Mouse (Mus musculus) CD8-positive naive resting alpha-beta T cell, adult 2 months (primary cell): ENCODE data around the gene Mitf.
A peak's percentile ranks its signal among the peaks of the same experiment; 100 is the strongest.

Experiments
- DNase-seq, 2 experiments: peaks; one replicate each; pipeline ENCODE4 v3.0.0; 2022; ENCODE audit warnings: low read depth in 2 of 2, low spot score in 2 of 2

The Mitf gene

GRCm38 (mm10) chr6:97806781-97807743 lies at the start of gene Mitf:
Mitf (plus strand) TSS chr6:97807052.
- peak; percentile 80 to 85 for DNase-seq

DNA sequence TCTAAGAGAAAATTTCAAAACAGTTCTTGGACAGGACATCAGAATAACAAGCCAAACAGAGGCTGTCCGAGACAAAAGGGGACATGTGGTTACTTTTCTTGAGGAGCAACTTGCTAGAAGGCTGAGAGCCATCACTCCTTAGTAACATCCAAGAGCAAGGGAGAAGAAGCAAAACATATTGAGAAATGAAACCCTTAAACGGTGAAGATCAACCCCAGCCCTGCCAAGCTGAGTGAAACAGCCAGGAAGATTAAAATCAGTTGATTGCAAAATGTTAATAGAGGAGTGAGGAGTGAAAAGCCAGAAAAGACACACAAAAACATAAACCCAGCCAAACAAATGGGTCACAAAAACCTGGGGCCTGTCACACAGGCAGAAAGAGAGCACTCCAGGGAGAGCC lies 49.5 kb upstream of the Mitf start:
- no peak for DNase-seq

DNA sequence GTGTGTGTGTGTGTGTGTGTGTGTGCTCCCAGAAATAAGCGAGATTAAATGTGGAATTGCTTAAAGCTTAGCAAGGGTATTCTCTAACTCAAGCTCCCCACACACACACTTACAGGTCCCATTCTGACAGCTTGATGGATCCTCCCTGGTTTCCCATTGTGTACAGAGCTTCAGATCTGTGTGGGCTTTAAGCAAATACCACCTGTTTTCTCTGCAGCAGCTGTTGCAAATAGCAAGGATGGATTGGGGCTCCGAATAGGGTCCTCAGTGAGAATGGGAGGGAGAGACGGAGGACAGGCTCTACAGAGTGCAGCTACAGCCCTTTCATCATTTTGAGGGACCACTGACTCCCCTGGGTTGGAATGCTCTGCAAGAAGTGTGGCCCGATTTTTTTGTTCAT lies 48.0 kb upstream of the Mitf start:
- no peak for DNase-seq

- DNase-seq: peak in 1 of 2 experiments; percentile 4
Observed at GRCm38 (mm10) chr6:97759301-97759700, 47.6 kb upstream of the Mitf start.

GRCm38 (mm10) chr6:97761326-97761725 lies 45.5 kb upstream of the Mitf start:
- no peak for DNase-seq

- DNase-seq: no peak
Observed at GRCm38 (mm10) chr6:97763970-97764369, 42.9 kb upstream of the Mitf start.

- no peak for DNase-seq
Observed at GRCm38 (mm10) chr6:97767836-97768235, 39.0 kb upstream of the Mitf start.

DNA sequence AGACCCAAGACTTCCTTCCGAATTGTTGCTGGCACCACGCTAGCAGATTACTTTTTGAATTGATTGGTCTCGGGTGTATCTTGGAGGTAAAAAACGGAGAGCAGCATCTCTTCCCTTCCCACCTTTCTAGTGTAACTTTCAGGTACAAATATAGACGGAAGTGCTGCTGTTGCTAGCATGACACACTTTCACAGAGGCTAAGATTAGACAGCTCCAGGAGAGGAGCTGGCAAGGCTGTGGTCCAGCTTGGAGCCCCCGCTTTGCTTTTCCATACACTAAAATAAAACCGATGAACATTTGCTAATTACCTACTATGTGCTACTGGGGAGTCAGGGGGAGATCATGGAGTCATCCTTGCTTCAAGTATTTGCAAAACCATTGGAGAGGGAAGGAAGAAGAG lies 37.3 kb upstream of the Mitf start:
- no peak for DNase-seq

GRCm38 (mm10) chr6:97781316-97781715 lies 25.5 kb upstream of the Mitf start:
- DNase-seq: no peak

DNA sequence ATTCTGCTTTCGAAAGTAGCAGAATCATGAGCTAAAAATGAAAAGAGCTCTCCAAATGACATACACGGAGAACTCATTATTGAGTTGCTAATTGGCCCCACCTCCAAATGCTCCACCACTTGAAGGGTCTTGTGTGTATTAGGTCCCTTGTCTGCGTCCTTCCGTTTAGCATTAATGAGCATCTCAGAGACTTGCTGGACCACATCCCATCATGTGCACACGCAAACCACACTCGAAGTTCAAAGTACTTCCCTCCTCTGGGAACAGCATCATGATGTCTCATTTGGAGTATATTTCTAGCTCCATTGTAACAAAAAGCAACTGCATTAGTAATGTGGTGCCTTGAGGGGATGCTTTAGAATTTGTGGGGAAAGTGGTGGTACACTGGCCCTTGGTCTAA lies 24.6 kb upstream of the Mitf start:
- no peak for DNase-seq

DNA sequence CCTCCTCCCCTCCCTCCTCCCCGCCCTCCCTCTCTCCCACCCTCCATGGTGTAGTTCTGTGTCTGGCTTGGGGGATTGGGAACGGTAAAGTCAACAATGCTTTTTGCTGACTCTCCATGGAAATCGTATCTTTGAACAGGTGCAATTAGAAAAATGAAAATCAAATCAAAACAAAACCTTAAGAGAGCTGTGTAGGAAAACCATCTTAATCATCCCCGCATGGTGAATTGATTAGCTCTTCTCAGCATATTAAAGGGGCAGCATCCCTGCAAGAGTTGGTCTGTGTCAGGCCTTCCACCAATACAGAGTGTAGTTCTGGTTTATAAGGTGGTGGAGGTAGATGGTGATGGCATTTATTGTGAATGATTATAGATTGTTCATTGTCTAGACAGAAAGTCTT lies 20.0 kb upstream of the Mitf start:
- no peak for DNase-seq

DNA sequence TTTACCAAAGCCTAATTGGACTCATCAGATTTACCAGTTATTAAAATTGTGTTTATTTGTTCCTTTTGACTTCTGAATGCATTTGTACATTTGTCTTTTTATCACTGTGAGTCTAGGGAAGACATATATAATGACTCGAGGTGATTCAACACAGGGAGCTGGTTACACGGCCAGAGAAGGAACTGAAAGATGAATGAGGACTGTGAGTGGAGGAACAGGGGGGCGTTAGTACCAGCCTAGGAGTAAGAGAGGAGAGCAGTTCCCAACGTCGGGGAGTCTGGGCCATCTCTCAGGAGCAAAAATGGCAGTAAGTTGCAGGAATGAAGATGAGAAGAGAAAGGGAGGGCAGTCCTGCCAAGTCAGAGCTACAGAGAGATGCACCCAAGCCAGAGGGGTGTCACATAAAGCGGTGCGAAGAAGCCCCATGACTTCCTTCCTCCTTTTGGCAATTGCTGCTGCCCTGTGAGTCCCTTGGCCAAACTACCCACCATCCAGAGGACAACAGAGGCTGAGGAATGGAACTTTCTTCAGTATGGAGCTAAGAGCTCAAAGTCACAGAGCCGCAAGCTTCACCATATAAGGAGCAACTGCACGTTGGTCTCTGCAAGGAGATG lies 18.4 kb upstream of the Mitf start:
- no peak for DNase-seq

- DNase-seq: no peak
Observed at GRCm38 (mm10) chr6:97789700-97790099, 17.2 kb upstream of the Mitf start.

GRCm38 (mm10) chr6:97792104-97792503 lies 14.7 kb upstream of the Mitf start:
- DNase-seq: no peak

- no peak for DNase-seq
Observed at GRCm38 (mm10) chr6:97795175-97795574, 11.7 kb upstream of the Mitf start.

- DNase-seq: no peak
Observed at GRCm38 (mm10) chr6:97800615-97801014, 6.2 kb upstream of the Mitf start.

DNA sequence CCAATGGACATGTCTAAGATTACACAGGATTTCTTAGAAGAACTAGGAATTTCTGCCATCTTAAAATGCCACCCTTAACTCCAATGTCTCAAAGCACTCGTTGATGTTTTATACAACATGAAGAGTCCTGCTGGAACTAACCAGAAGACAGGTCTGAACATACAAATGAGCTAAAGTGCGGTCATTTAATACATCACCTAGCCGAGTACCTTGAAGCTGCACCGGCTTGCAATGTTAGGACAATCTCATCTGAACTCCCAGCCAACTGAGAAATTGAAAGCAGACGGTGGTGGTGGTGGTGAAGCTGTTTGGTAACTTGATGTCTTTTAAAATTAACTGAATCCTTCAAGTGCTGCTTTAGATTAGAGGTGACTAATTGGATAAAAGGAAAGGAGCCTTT lies 801 bp upstream of the Mitf start:
- peak in 1 of 2 experiments; percentile 0 for DNase-seq

DNA sequence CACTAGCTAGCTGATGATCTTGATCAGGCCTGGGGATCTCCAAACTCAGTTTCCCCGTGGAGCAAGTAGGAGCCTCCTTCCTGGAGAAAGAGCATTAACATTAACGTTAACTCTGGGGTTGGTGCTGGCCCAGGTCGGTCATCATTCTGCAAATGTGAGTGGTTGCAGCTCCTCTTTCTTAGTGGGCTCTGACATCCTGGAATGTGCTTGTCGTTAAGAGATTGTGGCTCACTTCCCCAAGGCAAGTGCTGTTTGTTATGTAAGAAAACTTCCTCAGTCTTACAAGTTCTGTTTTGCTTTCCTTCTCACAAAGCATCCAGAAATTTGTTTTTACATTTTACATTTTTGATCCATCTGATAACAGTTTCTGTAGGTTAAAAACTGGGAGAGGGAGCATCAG lies 7.3 kb downstream of the Mitf start:
- no peak for DNase-seq

DNA sequence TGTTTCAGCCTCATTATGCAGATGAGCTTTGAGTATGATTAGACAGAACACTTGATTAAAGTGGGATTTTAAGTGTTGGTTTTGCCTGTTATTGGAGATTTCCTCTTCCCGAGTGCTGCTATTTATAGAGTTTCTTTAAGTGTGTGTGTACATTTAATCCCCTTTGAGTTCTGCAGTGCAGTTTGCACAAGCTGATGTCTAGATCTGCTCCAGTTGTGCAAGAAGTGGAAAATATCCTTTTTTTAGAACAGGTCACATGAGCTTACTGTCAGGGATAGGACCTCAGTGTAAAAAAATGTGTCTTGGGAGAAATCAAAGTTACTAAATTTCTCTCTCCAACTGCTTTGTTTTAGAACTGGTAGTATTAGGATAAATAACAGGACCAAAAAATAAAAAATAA lies 8.9 kb downstream of the Mitf start:
- DNase-seq: no peak

DNA sequence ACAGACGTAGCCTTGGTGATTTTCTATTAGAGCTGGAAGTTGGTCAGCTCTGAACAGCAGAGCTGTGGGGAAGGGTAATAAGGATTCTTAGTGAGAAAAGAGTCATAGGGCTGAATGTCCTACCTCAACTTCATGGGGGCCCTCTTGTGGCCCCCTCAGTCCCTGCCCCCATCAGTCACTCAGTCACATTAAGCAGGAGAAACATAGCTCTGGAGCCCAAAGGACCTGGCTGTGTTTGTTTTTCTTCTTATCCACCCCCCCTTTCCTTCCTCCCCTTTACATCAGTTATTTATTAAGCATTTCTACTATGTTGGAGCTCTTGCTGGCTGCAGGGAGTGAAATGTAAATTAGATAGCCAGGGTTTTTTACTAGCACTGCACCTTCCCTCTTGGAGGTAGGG lies 10.0 kb downstream of the Mitf start:
- no peak for DNase-seq

GRCm38 (mm10) chr6:97818128-97818527 lies 11.3 kb downstream of the Mitf start:
- no peak for DNase-seq

DNA sequence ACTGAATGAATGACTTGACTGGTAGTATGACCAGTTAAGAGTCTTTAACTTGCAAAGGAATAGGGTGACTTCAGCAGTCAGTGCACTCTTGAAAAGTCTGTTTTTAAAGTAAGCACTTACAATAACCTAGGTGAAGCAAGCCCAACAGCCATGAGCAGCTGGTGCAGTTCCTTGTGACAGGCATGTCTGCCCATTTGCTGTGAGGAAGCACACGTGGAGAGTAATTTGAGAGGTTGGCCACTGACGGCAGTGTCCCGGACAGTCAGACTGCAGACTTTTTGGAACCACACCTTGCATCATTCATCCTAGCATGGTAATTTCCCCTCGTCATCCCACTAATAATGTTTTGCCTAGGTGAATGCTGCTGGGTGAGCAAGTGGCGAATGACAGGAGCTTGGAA lies 12.1 kb downstream of the Mitf start:
- no peak for DNase-seq

DNA sequence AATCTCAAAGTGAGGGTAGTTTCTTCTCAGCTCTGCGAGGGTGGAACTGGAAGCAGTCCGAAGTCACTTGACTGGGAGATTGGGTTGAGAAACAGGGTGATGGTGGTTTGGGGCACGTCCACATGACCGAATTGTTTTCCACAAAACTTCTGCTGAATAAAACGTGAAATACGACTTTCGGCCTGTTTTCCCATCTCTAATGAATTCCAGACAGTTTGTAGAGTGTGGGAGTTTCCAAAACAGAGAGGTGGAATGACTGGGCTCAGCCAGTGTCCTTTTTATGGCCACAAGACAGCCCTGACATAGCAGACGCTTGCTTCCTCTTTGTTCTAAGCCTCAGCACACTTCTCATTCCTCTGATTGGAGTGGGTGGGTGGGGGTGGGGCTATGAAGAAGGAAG lies 13.7 kb downstream of the Mitf start:
- no peak for DNase-seq
